Mouse (Mus musculus) forebrain, embryonic 11.5 days (tissue): ENCODE data around the gene Olfr605. TPM values are rescaled to one million over a fixed set of nuclear protein-coding genes. Genes with fewer than 3 reads are reported as not detected.

ENCODE experiments used
- microRNA-seq: library from miRNA; unstranded; fragments of <30 nt; microRNA quantifications from one replicate; pipeline ENCODE4, GENCODE M21; 2016; ENCODE audit not compliant: insufficient number of aligned reads
- polyA plus RNA-seq: library from polyadenylated mRNA; unstranded; fragments of >200 nt; fragmentation: Nextera tagmentation; extraction: Ambion mirVana; gene quantifications from 2 replicates; pipeline ENCODE4 v1.2.1, GENCODE M21; 2014

Olfr605 gene
- polyA plus RNA-seq, 1 experiment from 2014 or later: not detected

Small RNAs within 50 kb of the gene (microRNA-seq; reads per million reads assigned to microRNA genes)
- not detected for gene Gm25774

Other genes starting within 250 kb of the Olfr605 start
- gene Olfr593, start 233.6 kb downstream of the Olfr605 start, polyA plus RNA-seq: not detected in 2 replicates
- gene Olfr594, start 228.4 kb downstream of the Olfr605 start, polyA plus RNA-seq: not detected in 2 replicates
- gene Usp17ld, start 192.9 kb downstream of the Olfr605 start, polyA plus RNA-seq: not detected in 2 replicates
- not detected in 2 replicates for gene Olfr596, start 139.8 kb downstream of the Olfr605 start, polyA plus RNA-seq
- gene Olfr597, start 129.1 kb downstream of the Olfr605 start, polyA plus RNA-seq: not detected in 2 replicates
- gene Olfr598, start 121.9 kb downstream of the Olfr605 start, polyA plus RNA-seq: not detected in 2 replicates
- gene Olfr599, start 109.5 kb downstream of the Olfr605 start, polyA plus RNA-seq: not detected in 2 replicates
- not detected in 2 replicates for gene Olfr600, start 95.8 kb downstream of the Olfr605 start, polyA plus RNA-seq
- gene Olfr601, start 82.8 kb downstream of the Olfr605 start, polyA plus RNA-seq: not detected in 2 replicates
- gene Olfr603, start 59.3 kb downstream of the Olfr605 start, polyA plus RNA-seq: not detected in 2 replicates
- gene Usp17lc, start 30.4 kb downstream of the Olfr605 start, polyA plus RNA-seq: not detected in 2 replicates
- gene Olfr606, start 3.6 kb upstream of the Olfr605 start, polyA plus RNA-seq: not detected in 2 replicates
- gene Olfr607, start 18.7 kb upstream of the Olfr605 start, polyA plus RNA-seq: not detected in 2 replicates
- gene Olfr608, start 24.4 kb upstream of the Olfr605 start, polyA plus RNA-seq: not detected in 2 replicates
- gene Olfr609, start 52.6 kb upstream of the Olfr605 start, polyA plus RNA-seq: not detected in 2 replicates
- not detected in 2 replicates for gene Olfr610, start 66.7 kb upstream of the Olfr605 start, polyA plus RNA-seq
- not detected in 2 replicates for gene Olfr611, start 75.4 kb upstream of the Olfr605 start, polyA plus RNA-seq
- not detected in 2 replicates for gene Olfr612, start 97.3 kb upstream of the Olfr605 start, polyA plus RNA-seq
- not detected in 2 replicates for gene Olfr613, start 102.6 kb upstream of the Olfr605 start, polyA plus RNA-seq
- gene Olfr615, start 110.6 kb upstream of the Olfr605 start, polyA plus RNA-seq: not detected in 2 replicates
- not detected in 2 replicates for gene Olfr616, start 123.7 kb upstream of the Olfr605 start, polyA plus RNA-seq
- gene Olfr617, start 127.6 kb upstream of the Olfr605 start, polyA plus RNA-seq: not detected in 2 replicates
- gene Olfr618, start 144.7 kb upstream of the Olfr605 start, polyA plus RNA-seq: not detected in 2 replicates
- not detected in 2 replicates for gene Olfr619, start 155.1 kb upstream of the Olfr605 start, polyA plus RNA-seq
- not detected in 2 replicates for gene Olfr620, start 167.1 kb upstream of the Olfr605 start, polyA plus RNA-seq
- gene Olfr622, start 197.3 kb upstream of the Olfr605 start, polyA plus RNA-seq: not detected in 2 replicates
- gene Olfr623, start 218.3 kb upstream of the Olfr605 start, polyA plus RNA-seq: not detected in 2 replicates
- not detected in 2 replicates for gene Olfr624, start 225.8 kb upstream of the Olfr605 start, polyA plus RNA-seq
- gene Olfr625-ps1, start 237.3 kb upstream of the Olfr605 start, polyA plus RNA-seq: not detected in 2 replicates